Mouse (Mus musculus) bone marrow, adult 2 months (tissue): ENCODE measurements around the gene Slc38a3.

ENCODE experiments used
- CTCF ChIP-seq: fragments of 200-500 bp; IDR thresholded peaks from 2 replicates; pipeline ENCODE4 v1.5.1; 2011; ENCODE audit warnings: low read length, control low read depth; ENCODE audit not compliant: control insufficient read depth, insufficient read depth
- POLR2A ChIP-seq: fragments of 200-500 bp; IDR thresholded peaks from 2 replicates; pipeline ENCODE4 v1.6.1; 2011; ENCODE audit warnings: low read depth, mild to moderate bottlenecking, control low read depth, low read length, borderline replicate concordance; ENCODE audit not compliant: control insufficient read depth

DNA sequence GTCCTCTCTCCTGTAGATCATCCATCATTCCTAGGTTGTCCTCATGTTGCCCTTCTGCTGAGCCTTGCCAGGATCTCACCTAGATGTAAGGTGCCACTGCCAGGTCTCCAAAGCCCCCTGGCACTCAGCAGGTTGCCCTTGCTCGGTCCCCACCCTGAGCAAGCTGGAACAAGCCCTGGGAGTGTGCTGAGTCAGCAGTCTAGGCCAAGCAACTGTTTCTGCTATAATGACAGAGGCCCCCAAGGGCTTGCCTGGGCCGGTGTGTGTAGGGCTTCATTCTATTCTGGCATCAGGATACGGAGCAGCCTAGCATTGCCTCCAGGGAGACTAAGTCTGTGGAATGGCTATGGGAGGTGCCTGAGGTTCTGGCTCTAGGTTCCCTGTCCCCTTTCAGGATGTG is 8.6 kb downstream of the Slc38a3 start:
- no peak for TF ChIP-seq CTCF
- no peak for TF ChIP-seq POLR2A
